Mouse (Mus musculus) spleen, adult 2 months (tissue): ENCODE measurements around the gene Tarbp2.

Experiments used
- CTCF ChIP-seq: fragments of 200-500 bp; IDR thresholded peaks from 2 replicates; pipeline ENCODE4 v1.5.1; 2011; ENCODE audit warnings: mild to moderate bottlenecking, inconsistent platforms; ENCODE audit not compliant: insufficient read depth, insufficient read length, insufficient replicate concordance; ENCODE audit errors: extremely low read depth
- POLR2A ChIP-seq: fragments of 200-500 bp; IDR thresholded peaks from 2 replicates; pipeline ENCODE4 v1.6.1; 2011; ENCODE audit warnings: low read depth, low read length, inconsistent platforms

- peak; percentile 16; the same call in 1 of the 2 replicates for TF ChIP-seq CTCF
- TF ChIP-seq POLR2A = no peak
These were observed 9.9 kb downstream of the Tarbp2 start for GRCm38 (mm10) chr15:102527936-102528335.
